Mouse (Mus musculus) liver, postnatal 0 days (tissue): ENCODE measurements around the gene Hoxd1. TPM values are rescaled to one million over a fixed set of nuclear protein-coding genes. Genes with fewer than 3 reads are reported as not detected.

Experiments used
- ATAC-seq: fragments of 200-750 bp; cut with Nextera tagmentation; 2 replicates; pipeline ENCODE4 v1.8.0; 2017; ENCODE audit warnings: mild to moderate bottlenecking, moderate library complexity
- DNase-seq: peaks from one replicate; pipeline ENCODE4 v3.0.0-alpha.2; 2016
- H3K27ac ChIP-seq: fragments of 300-500 bp; sonication (generic); 2 replicates; pipeline ENCODE4 v1.5.1; 2014; ENCODE audit warnings: antibody characterized with exemption, moderate library complexity, mild to moderate bottlenecking, low read depth
- H3K27me3 ChIP-seq: fragments of 300-500 bp; sonication (generic); 2 replicates; pipeline ENCODE4 v1.6.1; 2014; ENCODE audit warnings: low read length, control low read depth, mixed read lengths; ENCODE audit not compliant: insufficient read depth
- H3K36me3 ChIP-seq: fragments of 300-500 bp; sonication (generic); replicated peaks from 2 replicates; pipeline ENCODE4 v1.6.1; 2014; ENCODE audit warnings: mild to moderate bottlenecking, control low read depth, low read length, moderate library complexity, mixed read lengths; ENCODE audit not compliant: insufficient read depth
- H3K4me1 ChIP-seq: fragments of 300-500 bp; sonication (generic); 2 replicates; pipeline ENCODE4 v1.6.1; 2014; ENCODE audit warnings: antibody characterized with exemption, mild to moderate bottlenecking, control low read depth; ENCODE audit not compliant: insufficient read depth
- H3K4me2 ChIP-seq: fragments of 300-500 bp; sonication (generic); 2 replicates; pipeline ENCODE4 v1.6.1; 2014; ENCODE audit warnings: low read depth, mild to moderate bottlenecking, low read length, moderate library complexity, mixed read lengths
- H3K4me3 ChIP-seq: fragments of 300-500 bp; sonication (generic); 2 replicates; pipeline ENCODE4 v1.5.1; 2014; ENCODE audit warnings: low read depth, low read length
- H3K9ac ChIP-seq: fragments of 300-500 bp; sonication (generic); replicated peaks from 2 replicates; pipeline ENCODE4 v1.6.1; 2014; ENCODE audit warnings: mild to moderate bottlenecking, moderate library complexity
- H3K9me3 ChIP-seq: fragments of 300-500 bp; sonication (generic); 2 replicates; pipeline ENCODE4 v1.6.1; 2016; ENCODE audit warnings: mild to moderate bottlenecking, control low read depth, low read length, mixed read lengths
- CTCF ChIP-seq: sonication (generic); IDR thresholded peaks from 2 replicates; pipeline ENCODE4 v1.5.1; 2016; ENCODE audit warnings: antibody characterized with exemption, low read depth
- EP300 ChIP-seq: IDR thresholded peaks from 2 replicates; pipeline ENCODE4 v1.6.1; 2016; ENCODE audit warnings: antibody characterized with exemption, low read depth, mild to moderate bottlenecking
- WGBS: fragments of 180-500 bp; shearing (Covaris S2); extraction: QIAGEN DNeasy Blood & Tissue Kit; methylation state at CpG from one replicate; pipeline ENCODE4 v1.1.7; 2014; ENCODE audit not compliant: insufficient replicate concordance; 5-methylcytosine and 5-hydroxymethylcytosine counted together
- polyA plus RNA-seq: library from polyadenylated mRNA; unstranded; fragments of >200 nt; fragmentation: Nextera tagmentation; extraction: Ambion mirVana; gene quantifications from 2 replicates; pipeline ENCODE4 v1.2.1, GENCODE M21; 2015

Hoxd1 gene
- polyA plus RNA-seq, 1 experiment from 2014 or later = not detected

DNA sequence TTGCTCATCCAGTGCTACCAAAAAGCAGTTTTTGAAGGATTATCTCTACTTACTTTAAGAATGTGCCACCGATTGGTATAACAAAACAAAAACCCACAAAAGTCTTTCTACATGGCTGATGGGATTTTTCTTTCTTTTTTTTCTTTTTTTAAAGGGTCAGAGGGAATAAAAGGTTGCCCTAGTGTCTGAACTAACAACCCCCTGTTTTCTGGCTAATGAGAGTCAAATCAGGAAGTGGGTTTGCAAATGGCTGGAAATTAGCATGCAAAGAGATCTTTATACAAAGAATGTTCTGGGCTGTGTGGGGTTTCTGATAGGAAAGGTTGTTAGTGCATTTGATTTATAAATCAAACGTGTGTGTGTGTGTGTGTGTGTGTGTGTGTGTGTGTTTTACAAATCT is 42.4 kb upstream of the Hoxd1 start:
- WGBS = 13% methylated on average over 2 of the region's 2 CpGs
- Histone ChIP-seq H3K4me2 (no peak overlapping the region), H3K4me1 (no peaks in the 10 kb centered on the region), H3K9ac (no peak overlapping the region), H3K9me3 (no peaks in the 10 kb centered on the region), H3K27me3 (peaks cover 78% of the 10 kb centered on the region), H3K36me3 (no peaks in the 10 kb centered on the region), H3K27ac (no peak overlapping the region), H3K4me3 (no peak overlapping the region)
- ATAC-seq = no peak
- no peak for TF ChIP-seq EP300
- no peak for DNase-seq

DNA sequence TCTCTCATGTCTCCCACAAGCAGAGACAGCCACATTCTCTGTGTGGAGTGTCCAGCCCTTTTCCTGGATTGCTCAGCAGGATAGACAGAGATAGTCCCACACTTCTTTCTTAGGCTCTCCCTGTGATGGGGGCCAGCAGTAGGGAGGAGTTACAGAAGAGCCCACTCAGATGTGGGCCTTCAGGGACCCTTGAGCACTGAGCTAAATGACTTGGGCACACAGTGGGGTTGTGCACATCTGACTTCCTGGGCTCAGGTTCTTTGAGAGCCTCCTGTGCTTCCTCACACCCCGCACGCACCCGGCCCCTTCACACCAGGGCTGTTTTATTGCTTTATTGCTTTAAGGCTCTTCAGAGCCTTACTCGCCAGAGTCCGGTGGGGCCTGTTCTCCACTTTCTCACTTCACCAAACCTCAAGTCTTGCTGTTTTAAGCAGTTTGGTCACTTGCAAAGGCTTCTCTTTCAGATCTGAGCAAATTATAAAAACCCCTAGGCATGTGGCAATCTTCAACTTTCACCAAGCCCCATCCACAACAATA is 41.8 kb upstream of the Hoxd1 start:
- peaks cover 78% of the 10 kb centered on the region for H3K27me3 ChIP-seq
- ATAC-seq (no peak), DNase-seq (no peak)
- no peaks in the 10 kb centered on the region for H3K36me3 ChIP-seq
- H3K4me1 ChIP-seq = no peaks in the 10 kb centered on the region
- H3K4me2 ChIP-seq = no peak overlapping the region
- no peaks in the 10 kb centered on the region for H3K9me3 ChIP-seq
- no peak overlapping the region for H3K27ac ChIP-seq
- H3K9ac ChIP-seq = no peak overlapping the region
- TF ChIP-seq EP300 (no peak), CTCF (no peak)
- WGBS = 36% methylated on average over 5 of the region's 5 CpGs
- H3K4me3 ChIP-seq = no peak overlapping the region

DNA sequence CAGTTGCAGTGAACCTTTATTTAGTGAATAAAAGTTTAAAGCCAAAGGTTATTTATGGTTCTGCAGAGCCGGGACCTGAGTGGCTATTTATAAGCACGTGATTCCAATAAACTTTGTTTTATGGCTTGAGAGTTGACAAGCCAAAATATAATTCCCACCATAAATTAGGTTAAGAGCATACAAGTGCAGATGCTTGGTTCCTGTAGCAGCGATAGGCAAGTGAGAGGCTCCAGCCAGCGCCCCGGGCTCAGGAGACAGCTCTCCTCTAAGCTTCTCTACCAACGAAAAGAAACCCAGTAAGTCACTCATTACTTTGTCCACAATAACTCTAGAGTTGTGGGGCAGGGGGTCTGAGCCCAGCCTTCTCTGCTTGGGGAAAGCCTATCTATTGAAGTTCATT is 40.9 kb upstream of the Hoxd1 start:
- WGBS = 20% methylated on average over 6 of the region's 6 CpGs
- no peak for TF ChIP-seq EP300
- TF ChIP-seq CTCF = no peak
- Histone ChIP-seq H3K9me3 (no peaks in the 10 kb centered on the region), H3K4me2 (no peak overlapping the region), H3K36me3 (no peaks in the 10 kb centered on the region), H3K27me3 (peaks cover 79% of the 10 kb centered on the region), H3K4me3 (no peak overlapping the region), H3K9ac (no peak overlapping the region), H3K27ac (no peak overlapping the region), H3K4me1 (no peaks in the 10 kb centered on the region)
- DNase-seq = no peak
- no peak for ATAC-seq

DNA sequence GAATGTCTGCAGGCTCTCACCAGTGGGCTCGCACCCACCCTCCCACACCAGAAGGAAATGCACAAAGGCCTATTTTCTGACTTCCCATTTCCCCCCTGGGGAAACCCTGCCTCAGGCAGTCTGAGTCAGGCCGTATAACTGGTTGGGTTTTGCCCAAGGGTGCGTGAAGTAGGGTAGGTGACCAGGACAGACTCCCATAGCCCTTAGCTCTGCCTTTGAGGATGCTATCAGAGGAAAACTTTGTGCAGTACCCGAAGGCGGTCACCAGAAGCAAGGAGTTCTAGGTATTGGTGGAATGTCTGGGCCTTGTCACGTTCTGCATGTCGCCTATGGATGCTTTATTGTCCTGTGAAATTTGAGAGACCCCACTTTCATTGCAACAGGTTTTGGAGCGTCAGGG is 39.8 kb upstream of the Hoxd1 start:
- 19% methylated on average over 8 of the region's 8 CpGs for WGBS
- Histone ChIP-seq H3K4me1 (no peaks in the 10 kb centered on the region), H3K4me3 (no peak overlapping the region), H3K9ac (no peak overlapping the region), H3K9me3 (no peaks in the 10 kb centered on the region), H3K36me3 (no peaks in the 10 kb centered on the region), H3K4me2 (no peak overlapping the region), H3K27ac (no peak overlapping the region), H3K27me3 (peaks cover 84% of the 10 kb centered on the region)
- DNase-seq = no peak
- ATAC-seq = no peak
- no peak for TF ChIP-seq CTCF
- TF ChIP-seq EP300 = no peak

GRCm38 (mm10) chr2:74724244-74725015 is 38.4 kb upstream of the Hoxd1 start:
- Histone ChIP-seq H3K36me3 (no peaks in the 10 kb centered on the region), H3K9ac (no peak overlapping the region), H3K4me1 (no peaks in the 10 kb centered on the region), H3K4me2 (no peak overlapping the region), H3K27ac (no peak overlapping the region), H3K9me3 (no peaks in the 10 kb centered on the region), H3K4me3 (no peak overlapping the region), H3K27me3 (peaks cover 95% of the 10 kb centered on the region)
- TF ChIP-seq EP300 (no peak), CTCF (no peak)
- no peak for DNase-seq
- WGBS = 42% methylated on average over 7 of the region's 7 CpGs
- ATAC-seq = no peak

DNA sequence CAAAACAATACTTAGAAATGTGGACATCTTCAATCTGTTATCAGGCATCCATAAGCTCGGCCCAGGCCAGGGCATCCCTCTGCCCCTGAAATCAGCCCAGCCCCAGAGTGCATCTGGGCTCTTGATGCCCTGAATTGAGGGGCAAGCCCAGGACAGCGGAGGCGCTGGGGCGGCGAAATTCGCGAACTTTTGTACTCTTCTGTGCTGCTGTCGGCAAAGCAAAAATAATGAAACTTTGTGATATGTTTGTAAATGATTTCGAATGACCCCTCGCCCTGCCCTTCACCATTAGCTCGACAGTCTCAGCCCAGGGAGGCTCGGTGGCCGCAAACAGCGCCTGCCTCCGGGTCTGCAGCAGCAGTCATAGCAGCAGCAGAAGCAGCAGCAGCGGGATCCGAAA is 37.6 kb upstream of the Hoxd1 start:
- WGBS = 35% methylated on average over 17 of the region's 17 CpGs
- H3K4me3 ChIP-seq = no peak overlapping the region
- no peak for DNase-seq
- H3K9ac ChIP-seq = no peak overlapping the region
- H3K9me3 ChIP-seq = no peaks in the 10 kb centered on the region
- H3K4me2 ChIP-seq = no peak overlapping the region
- H3K4me1 ChIP-seq = no peaks in the 10 kb centered on the region
- H3K36me3 ChIP-seq = no peaks in the 10 kb centered on the region
- no peak for ATAC-seq
- H3K27ac ChIP-seq = no peak overlapping the region
- H3K27me3 ChIP-seq = peaks cover 92% of the 10 kb centered on the region
- TF ChIP-seq CTCF = no peak
- no peak for TF ChIP-seq EP300
